Mouse (Mus musculus): ENCODE measurements around the gene Six2. TPM values are rescaled to one million over a fixed set of nuclear protein-coding genes. Genes with fewer than 3 reads are reported as not detected.
A peak's percentile ranks its signal among the peaks of the same experiment; 100 is the strongest.

Gene Six2
- polyA plus RNA-seq, 1 experiment from 2014 or later, result 0.33 TPM

DNA sequence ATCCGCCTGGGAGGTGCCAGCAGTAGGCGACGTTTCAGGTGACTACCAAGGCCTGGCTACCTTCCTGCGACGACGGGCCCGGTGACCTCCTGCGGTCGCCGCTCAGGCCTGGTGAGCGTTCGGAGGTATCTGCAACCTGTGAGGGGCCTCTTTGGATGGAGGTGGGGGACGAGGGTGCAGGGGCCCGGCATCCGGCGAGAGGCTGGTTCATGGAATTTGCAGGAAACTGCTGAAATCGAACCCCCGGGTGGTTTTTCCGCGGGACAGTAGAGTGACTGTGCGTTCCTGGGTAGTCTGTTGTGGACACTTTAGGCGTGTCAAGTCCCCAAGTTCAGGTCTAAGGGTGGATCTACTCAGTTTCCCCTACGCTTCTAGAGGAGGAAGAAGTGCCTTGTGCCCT is 4.5 kb upstream of the Six2 start:
- H3K4me1 ChIP-seq (ENCODE audit: control insufficient read depth, insufficient read depth, low read length), result peaks cover 8% of the 10 kb centered on the region
- no peak overlapping the region for H3K4me3 ChIP-seq (ENCODE audit: low read depth, low read length)
- WGBS, result 2% methylated on average over 23 of the region's 23 CpGs
- no peaks in the 10 kb centered on the region; the same call in 1 of the 2 replicates for H3K9me3 ChIP-seq (replicated peaks; ENCODE audit: control insufficient read depth, low read length, poor library complexity, severe bottlenecking)
- no peak overlapping the region for H3K27ac ChIP-seq (ENCODE audit: low read length)
- no peak for ATAC-seq
- no peak overlapping the region for H3K9ac ChIP-seq (ENCODE audit: low read depth, low read length)
- no peak overlapping the region for H3K4me2 ChIP-seq (ENCODE audit: low read length)
- H3K27me3 ChIP-seq (ENCODE audit: control insufficient read depth, insufficient read depth, low read depth, low read length), result peaks cover 74% of the 10 kb centered on the region
- H3K36me3 ChIP-seq (ENCODE audit: control insufficient read depth, insufficient read depth, low read length), result no peaks in the 10 kb centered on the region

GRCm38 (mm10) chr17:85691701-85692536 is 3.8 kb upstream of the Six2 start:
- H3K27me3 ChIP-seq (ENCODE audit: control insufficient read depth, insufficient read depth, low read depth, low read length), result peaks cover 71% of the 10 kb centered on the region
- H3K36me3 ChIP-seq (ENCODE audit: control insufficient read depth, insufficient read depth, low read length), result no peaks in the 10 kb centered on the region
- 1% methylated on average over 43 of the region's 43 CpGs for WGBS
- H3K4me3 ChIP-seq (ENCODE audit: low read depth, low read length), result no peak overlapping the region
- H3K4me2 ChIP-seq (ENCODE audit: low read length), result no peak overlapping the region
- H3K9me3 ChIP-seq (replicated peaks; ENCODE audit: control insufficient read depth, low read length, poor library complexity, severe bottlenecking), result no peaks in the 10 kb centered on the region; the same call in 1 of the 2 replicates
- peaks cover 12% of the 10 kb centered on the region for H3K4me1 ChIP-seq (ENCODE audit: control insufficient read depth, insufficient read depth, low read length)
- no peak overlapping the region for H3K27ac ChIP-seq (ENCODE audit: low read length)
- no peak for ATAC-seq
- H3K9ac ChIP-seq (ENCODE audit: low read depth, low read length), result no peak overlapping the region

DNA sequence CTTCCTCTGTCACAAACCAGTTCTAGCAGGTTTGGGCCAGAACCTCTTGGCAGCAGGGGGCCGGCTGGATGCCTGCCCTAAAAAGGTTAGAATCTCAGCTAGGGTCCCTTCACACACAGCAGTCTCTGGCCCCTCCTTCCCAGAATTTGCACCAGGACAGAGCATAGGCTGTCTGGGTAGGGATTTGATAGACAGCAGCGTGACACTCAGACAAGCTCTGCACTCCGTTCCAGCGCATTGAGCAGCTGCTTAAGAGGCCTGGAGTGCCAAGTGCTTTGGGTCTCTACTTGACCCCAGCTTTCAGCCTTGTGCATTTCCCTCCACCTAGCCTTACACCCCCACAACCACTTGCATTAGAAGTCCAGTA is 2.9 kb upstream of the Six2 start:
- Histone ChIP-seq H3K4me1 (ENCODE audit: control insufficient read depth, insufficient read depth, low read length) (peaks cover 12% of the 10 kb centered on the region), H3K27me3 (ENCODE audit: control insufficient read depth, insufficient read depth, low read depth, low read length) (peaks cover 69% of the 10 kb centered on the region), H3K4me3 (ENCODE audit: low read depth, low read length) (no peak overlapping the region), H3K4me2 (ENCODE audit: low read length) (no peak overlapping the region), H3K9me3 (replicated peaks; ENCODE audit: control insufficient read depth, low read length, poor library complexity, severe bottlenecking) (no peaks in the 10 kb centered on the region; the same call in 1 of the 2 replicates), H3K9ac (ENCODE audit: low read depth, low read length) (no peak overlapping the region), H3K36me3 (ENCODE audit: control insufficient read depth, insufficient read depth, low read length) (no peaks in the 10 kb centered on the region), H3K27ac (ENCODE audit: low read length) (no peak overlapping the region)
- 2% methylated on average over 4 of the region's 4 CpGs for WGBS
- no peak for ATAC-seq

- 6% methylated on average over 6 of the region's 6 CpGs for WGBS
- Histone ChIP-seq H3K27ac (ENCODE audit: low read length) (no peak overlapping the region), H3K9me3 (replicated peaks; ENCODE audit: control insufficient read depth, low read length, poor library complexity, severe bottlenecking) (no peaks in the 10 kb centered on the region; the same call in 1 of the 2 replicates), H3K9ac (ENCODE audit: low read depth, low read length) (no peak overlapping the region), H3K36me3 (ENCODE audit: control insufficient read depth, insufficient read depth, low read length) (no peaks in the 10 kb centered on the region), H3K4me1 (ENCODE audit: control insufficient read depth, insufficient read depth, low read length) (peaks cover 12% of the 10 kb centered on the region), H3K27me3 (ENCODE audit: control insufficient read depth, insufficient read depth, low read depth, low read length) (peaks cover 72% of the 10 kb centered on the region), H3K4me3 (ENCODE audit: low read depth, low read length) (no peak overlapping the region), H3K4me2 (ENCODE audit: low read length) (no peak overlapping the region)
- no peak for ATAC-seq
Observed at GRCm38 (mm10) chr17:85690323-85690968, 2.4 kb upstream of the Six2 start.

GRCm38 (mm10) chr17:85689807-85690319 is 1.8 kb upstream of the Six2 start:
- no peak overlapping the region for H3K4me2 ChIP-seq (ENCODE audit: low read length)
- ATAC-seq, result no peak
- peaks cover 12% of the 10 kb centered on the region for H3K4me1 ChIP-seq (ENCODE audit: control insufficient read depth, insufficient read depth, low read length)
- WGBS, result 9% methylated on average over 5 of the region's 5 CpGs
- H3K9ac ChIP-seq (ENCODE audit: low read depth, low read length), result no peak overlapping the region
- H3K4me3 ChIP-seq (ENCODE audit: low read depth, low read length), result no peak overlapping the region
- no peak overlapping the region for H3K27ac ChIP-seq (ENCODE audit: low read length)
- H3K36me3 ChIP-seq (ENCODE audit: control insufficient read depth, insufficient read depth, low read length), result no peaks in the 10 kb centered on the region
- H3K27me3 ChIP-seq (ENCODE audit: control insufficient read depth, insufficient read depth, low read depth, low read length), result peaks cover 74% of the 10 kb centered on the region
- H3K9me3 ChIP-seq (replicated peaks; ENCODE audit: control insufficient read depth, low read length, poor library complexity, severe bottlenecking), result no peaks in the 10 kb centered on the region; the same call in 1 of the 2 replicates

- under 1% methylated on average over 35 of the region's 35 CpGs for WGBS
- peaks cover 67% of the 10 kb centered on the region for H3K27me3 ChIP-seq (ENCODE audit: control insufficient read depth, insufficient read depth, low read depth, low read length)
- no peak for ATAC-seq
Observed at GRCm38 (mm10) chr17:85688911-85689806, 1.1 kb upstream of the Six2 start.

DNA sequence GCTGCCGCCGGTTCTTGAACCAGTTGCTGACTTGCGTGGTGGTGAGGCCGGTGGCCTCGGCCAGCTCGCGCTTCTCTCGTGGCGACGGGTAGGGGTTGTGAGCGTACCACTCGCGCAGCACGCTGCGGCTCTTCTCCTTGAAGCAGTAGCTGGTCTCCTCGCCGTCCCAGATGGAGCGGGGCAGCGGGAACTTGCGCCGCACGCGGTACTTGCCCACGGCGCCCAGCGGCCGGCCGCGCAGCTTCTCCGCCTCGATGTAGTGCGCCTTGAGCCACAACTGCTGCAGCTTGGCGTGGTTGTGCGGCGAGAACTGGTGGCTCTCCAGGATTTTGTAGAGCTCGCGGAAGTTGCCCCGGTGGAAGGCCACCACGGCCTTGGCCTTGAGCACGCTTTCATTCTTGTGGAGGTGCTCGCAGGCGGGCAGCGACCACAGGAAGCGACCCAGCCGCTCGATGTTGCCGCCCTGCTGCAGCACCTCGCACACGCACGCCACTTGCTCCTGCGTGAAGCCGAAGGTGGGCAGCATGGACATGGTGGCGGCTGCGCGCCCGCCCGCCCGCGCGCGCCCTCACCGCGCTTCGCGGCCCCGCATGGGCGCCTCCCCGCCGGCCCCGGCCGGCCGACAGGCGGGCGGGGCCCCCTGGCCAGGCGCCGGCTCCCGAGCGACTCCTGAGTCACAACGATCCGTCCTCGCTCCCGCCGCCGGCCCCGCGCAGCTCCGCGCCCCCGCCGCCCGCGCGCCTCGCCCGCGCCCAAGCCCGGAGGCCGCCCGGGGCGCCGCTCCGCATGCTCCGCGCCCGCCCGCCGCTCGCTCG is 446 bp downstream of the Six2 start:
- 0 out of 2 replicates have a peak overlapping the region, but pooled peaks have one; percentile 14 for H3K9ac ChIP-seq (ENCODE audit: low read depth, low read length)
- under 1% methylated on average over 82 of the region's 109 CpGs for WGBS
- no peak overlapping the region for H3K27ac ChIP-seq (ENCODE audit: low read length)
- no peaks in the 10 kb centered on the region for H3K36me3 ChIP-seq (ENCODE audit: control insufficient read depth, insufficient read depth, low read length)
- peak overlapping the region; percentile 41 for H3K4me3 ChIP-seq (ENCODE audit: low read depth, low read length)
- no peaks in the 10 kb centered on the region for H3K9me3 ChIP-seq (replicated peaks; ENCODE audit: control insufficient read depth, low read length, poor library complexity, severe bottlenecking)
- peak overlapping the region; percentile 52 for H3K4me2 ChIP-seq (ENCODE audit: low read length)
- ATAC-seq, result peak; percentile 33; the same call in 1 of the 2 replicates
- H3K4me1 ChIP-seq (ENCODE audit: control insufficient read depth, insufficient read depth, low read length), result peaks cover 12% of the 10 kb centered on the region
- peaks cover 59% of the 10 kb centered on the region for H3K27me3 ChIP-seq (ENCODE audit: control insufficient read depth, insufficient read depth, low read depth, low read length)

More at GRCm38 (mm10) chr17:85688911-85689806, 1.1 kb upstream of the Six2 start:
- Histone ChIP-seq H3K4me2 (ENCODE audit: low read length) (peak overlapping the region; percentile 17; the same call in 1 of the 2 replicates), H3K4me1 (ENCODE audit: control insufficient read depth, insufficient read depth, low read length) (peaks cover 12% of the 10 kb centered on the region), H3K9me3 (replicated peaks; ENCODE audit: control insufficient read depth, low read length, poor library complexity, severe bottlenecking) (no peaks in the 10 kb centered on the region), H3K4me3 (ENCODE audit: low read depth, low read length) (no peak overlapping the region), H3K27ac (ENCODE audit: low read length) (no peak overlapping the region), H3K9ac (ENCODE audit: low read depth, low read length) (no peak overlapping the region), H3K36me3 (ENCODE audit: control insufficient read depth, insufficient read depth, low read length) (no peaks in the 10 kb centered on the region)

Measured in midbrain, embryonic 16.5 days (tissue).